ENCODE assay signal across 12 mouse cellular contexts in the genomic region with DNA sequence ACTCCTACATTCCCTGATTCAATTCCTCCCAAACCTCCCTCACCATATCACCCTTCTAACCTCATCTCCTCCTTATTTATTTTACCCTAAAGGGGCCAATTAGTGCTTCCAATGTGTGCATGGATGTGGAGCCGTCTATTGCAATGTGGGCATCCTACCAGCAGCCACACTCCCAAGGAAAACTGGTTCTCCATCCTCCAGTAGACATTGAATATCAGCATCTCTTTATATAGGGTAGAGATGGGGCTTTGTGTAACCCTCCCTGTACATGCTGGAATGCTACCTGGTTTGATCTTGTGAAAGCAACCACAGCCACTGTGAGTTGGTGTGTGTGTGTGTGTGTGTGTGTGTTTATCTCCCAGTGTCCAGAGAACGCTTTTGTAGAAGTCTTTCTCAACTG.
"Had no signal": no experiment of that assay in that cellular context is flagged by ENCODE, and none has a peak within 500 bp of the region (broad histone marks: within the 10 kb centered on the region; RNA-seq: fewer than 3 reads in every experiment).

No protein-coding gene starts in this region.

- H3K27ac ChIP-seq: liver, embryonic 12.5 days; liver, embryonic 14.5 days; lung, embryonic 15.5 days; midbrain, embryonic 10.5 days; midbrain, embryonic 13.5 days; neural tube, embryonic 12.5 days; stomach, embryonic 15.5 days; stomach, postnatal 0 days had no signal

- DNase-seq: thymus, adult 2 months; thymus, postnatal 25 days; thymus, postnatal 4 days had no signal

- H3K4me3 ChIP-seq: liver, embryonic 12.5 days; lung, embryonic 15.5 days; midbrain, embryonic 10.5 days; midbrain, embryonic 13.5 days; neural tube, embryonic 12.5 days; stomach, embryonic 15.5 days had no signal

- H3K36me3 ChIP-seq: liver, embryonic 12.5 days; lung, embryonic 15.5 days; midbrain, embryonic 10.5 days; midbrain, embryonic 13.5 days; neural tube, embryonic 12.5 days; stomach, embryonic 15.5 days had no signal

- ATAC-seq: liver, embryonic 12.5 days; midbrain, embryonic 16.5 days had no signal

- H3K4me2 ChIP-seq: liver, embryonic 12.5 days; lung, embryonic 15.5 days; midbrain, embryonic 13.5 days; neural tube, embryonic 12.5 days; stomach, embryonic 15.5 days had no signal

- H3K9me3 ChIP-seq: liver, embryonic 12.5 days; lung, embryonic 15.5 days; midbrain, embryonic 10.5 days; midbrain, embryonic 13.5 days; neural tube, embryonic 12.5 days; stomach, embryonic 15.5 days had no signal

- H3K27me3 ChIP-seq: liver, embryonic 12.5 days; lung, embryonic 15.5 days; midbrain, embryonic 13.5 days; neural tube, embryonic 12.5 days; stomach, embryonic 15.5 days had no signal

- H3K9ac ChIP-seq: liver, embryonic 12.5 days; liver, embryonic 14.5 days; lung, embryonic 15.5 days; midbrain, embryonic 13.5 days; neural tube, embryonic 12.5 days; stomach, embryonic 15.5 days had no signal

- H3K4me1 ChIP-seq: liver, embryonic 12.5 days; lung, embryonic 15.5 days; midbrain, embryonic 10.5 days; midbrain, embryonic 13.5 days; neural tube, embryonic 12.5 days; stomach, embryonic 15.5 days had no signal
